Mouse (Mus musculus) cerebellum, adult 11-12 months (tissue): Measurements from ENCODE around the gene Lsm2.
A peak's percentile ranks its signal among the peaks of the same experiment; 100 is the strongest.
"Not testable (repeated sequence)": the region's sequence is repeated elsewhere in the genome, so short reads cannot be mapped to it uniquely, and the experiment has no call there.

ENCODE experiments used
- DNase-seq: peaks from one replicate; pipeline ENCODE4 v3.0.0; 2022

The Lsm2 gene

GRCm38 (mm10) chr17:34995192-34995591 lies 13.5 kb downstream of the Lsm2 start:
- not testable (repeated sequence) for DNase-seq

DNA sequence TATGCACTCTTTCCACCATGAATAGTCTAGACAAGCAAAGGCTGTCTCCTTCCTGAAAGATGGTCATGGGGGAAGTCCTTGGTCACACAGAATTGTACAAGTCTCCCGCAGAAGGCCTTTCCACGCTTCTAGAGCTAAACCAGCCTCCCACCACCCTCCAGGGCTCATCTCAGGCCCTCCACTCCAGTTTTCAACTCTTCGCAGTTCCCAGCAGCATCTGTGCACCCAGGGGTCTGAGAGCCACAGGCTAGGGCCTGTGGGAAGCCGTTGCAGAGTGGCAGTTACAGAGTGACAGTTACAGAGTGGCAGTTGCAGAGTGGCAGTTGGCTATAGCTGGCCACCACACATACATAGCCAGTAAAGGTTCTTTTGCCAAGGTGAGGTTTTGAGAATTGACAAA lies 14.3 kb downstream of the Lsm2 start:
- not testable (repeated sequence) for DNase-seq

DNA sequence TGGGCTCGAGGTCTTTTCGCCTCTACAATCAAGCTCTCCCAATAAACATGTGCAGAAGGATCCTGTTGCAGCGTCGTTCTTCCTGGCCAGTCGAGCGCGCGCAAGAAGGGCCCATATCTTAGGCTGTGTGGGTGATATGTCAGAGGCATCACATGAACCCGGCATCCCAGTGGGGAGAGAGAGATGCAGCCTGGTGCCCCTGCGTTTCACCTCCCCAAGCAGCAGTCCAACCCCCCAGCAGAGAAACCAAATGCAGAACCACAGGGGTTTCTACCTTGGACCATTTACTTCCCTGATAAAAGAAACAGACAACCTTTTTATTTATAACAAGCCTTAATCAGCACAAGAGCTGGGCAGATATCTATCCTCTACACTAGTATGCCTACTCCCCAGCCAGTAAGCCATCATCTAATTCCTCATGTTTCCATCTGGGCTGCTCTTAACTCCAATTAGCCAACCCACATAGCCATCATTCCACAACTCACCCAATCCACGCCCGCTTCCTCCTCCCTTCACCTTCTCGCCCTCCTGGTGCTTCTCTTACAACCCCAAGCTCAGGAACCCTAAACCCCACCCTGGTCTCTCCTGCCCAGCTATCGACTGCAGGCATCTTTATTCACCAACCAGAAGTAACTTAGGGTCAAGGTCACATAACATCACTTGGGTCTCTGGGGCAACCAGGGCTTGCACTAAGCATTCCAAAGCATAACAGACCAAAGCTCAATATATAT lies 14.9 kb downstream of the Lsm2 start:
- no peak for DNase-seq

GRCm38 (mm10) chr17:34997142-34997483 lies 15.5 kb downstream of the Lsm2 start:
- DNase-seq: no peak

DNA sequence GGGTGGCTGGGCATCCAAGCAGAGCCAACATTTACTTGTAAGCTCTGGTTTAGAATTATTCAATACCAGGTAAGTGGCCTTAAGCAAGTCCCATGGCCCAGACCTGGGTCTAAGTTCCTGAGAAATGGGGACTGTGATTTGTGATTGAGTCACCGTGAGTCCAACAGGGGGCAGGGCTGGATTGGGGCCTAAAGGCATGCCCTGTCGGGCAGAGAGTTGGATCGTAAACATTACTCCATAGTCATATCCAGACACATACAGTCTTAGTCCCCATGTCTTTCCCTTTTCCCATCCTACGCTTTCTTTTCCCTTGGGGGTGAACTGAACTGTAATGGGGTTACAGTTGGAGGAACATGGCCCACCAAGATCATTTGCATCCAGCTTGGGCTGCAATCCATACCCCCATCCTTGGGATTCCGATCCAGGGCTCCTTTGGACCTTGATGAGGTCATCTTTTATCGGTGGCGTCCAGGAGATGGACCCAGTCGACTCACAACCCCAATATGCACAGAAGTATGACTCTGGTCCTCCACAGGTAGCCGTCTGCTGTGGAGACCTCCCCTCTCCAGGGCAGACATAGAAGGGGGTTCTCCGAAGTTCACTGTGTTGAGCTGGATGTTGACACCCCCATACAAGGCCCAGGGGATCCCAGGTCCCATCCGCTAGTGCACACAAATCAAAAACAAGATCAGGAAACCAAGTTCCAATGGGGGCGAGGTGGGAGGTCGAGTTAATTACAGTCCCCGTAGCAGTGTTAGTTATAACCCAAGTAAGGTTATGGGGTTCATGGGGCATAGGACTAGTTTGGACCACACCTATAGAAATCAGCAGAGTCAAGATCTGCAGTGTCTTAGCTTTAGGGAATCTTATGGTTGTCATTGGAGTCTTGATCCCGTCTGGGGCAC lies 17.1 kb downstream of the Lsm2 start:
- DNase-seq: no peak

- not testable (repeated sequence) for DNase-seq
These were observed 18.4 kb downstream of the Lsm2 start for GRCm38 (mm10) chr17:34999871-35000716.

GRCm38 (mm10) chr17:35000717-35001451 lies 19.2 kb downstream of the Lsm2 start, which contains the start of gene Vars:
Vars (plus strand) TSS chr17:35000987.
- DNase-seq: peak; percentile 85

DNA sequence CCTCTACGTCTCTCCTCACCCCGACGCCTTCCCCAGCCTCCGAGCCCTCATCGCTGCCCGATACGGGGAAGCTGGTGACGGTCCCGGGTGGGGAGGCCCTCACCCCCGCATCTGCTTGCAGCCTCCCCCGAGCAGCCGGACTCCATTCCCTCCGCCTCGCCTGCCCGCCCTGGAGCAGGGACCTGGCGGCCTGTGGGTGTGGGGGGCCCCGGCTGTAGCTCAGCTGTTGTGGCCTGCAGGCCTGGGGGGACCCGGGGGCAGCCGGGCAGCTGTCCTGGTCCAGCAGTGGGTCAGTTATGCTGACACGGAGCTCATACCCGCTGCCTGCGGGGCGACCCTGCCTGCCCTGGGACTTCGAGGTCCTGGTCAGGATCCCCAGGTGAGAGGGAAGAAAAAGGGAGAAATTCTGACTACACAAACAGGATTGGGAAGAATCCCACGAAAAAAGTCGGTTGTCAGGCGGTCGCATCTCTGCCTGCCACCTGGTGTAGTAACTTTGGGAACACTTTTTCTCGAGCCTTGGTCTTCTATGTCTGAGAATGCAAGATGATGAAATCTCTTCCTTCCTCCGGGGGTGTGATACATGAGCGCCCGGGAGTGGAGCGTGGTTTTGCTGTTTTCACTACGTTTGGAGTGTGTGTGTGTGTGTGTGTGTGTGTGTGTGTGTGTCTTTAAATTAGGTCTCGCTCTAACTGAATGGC lies 19.9 kb downstream of the Lsm2 start:
- DNase-seq: no peak

- no peak for DNase-seq
These were observed 20.6 kb downstream of the Lsm2 start for GRCm38 (mm10) chr17:35002153-35002865.

DNA sequence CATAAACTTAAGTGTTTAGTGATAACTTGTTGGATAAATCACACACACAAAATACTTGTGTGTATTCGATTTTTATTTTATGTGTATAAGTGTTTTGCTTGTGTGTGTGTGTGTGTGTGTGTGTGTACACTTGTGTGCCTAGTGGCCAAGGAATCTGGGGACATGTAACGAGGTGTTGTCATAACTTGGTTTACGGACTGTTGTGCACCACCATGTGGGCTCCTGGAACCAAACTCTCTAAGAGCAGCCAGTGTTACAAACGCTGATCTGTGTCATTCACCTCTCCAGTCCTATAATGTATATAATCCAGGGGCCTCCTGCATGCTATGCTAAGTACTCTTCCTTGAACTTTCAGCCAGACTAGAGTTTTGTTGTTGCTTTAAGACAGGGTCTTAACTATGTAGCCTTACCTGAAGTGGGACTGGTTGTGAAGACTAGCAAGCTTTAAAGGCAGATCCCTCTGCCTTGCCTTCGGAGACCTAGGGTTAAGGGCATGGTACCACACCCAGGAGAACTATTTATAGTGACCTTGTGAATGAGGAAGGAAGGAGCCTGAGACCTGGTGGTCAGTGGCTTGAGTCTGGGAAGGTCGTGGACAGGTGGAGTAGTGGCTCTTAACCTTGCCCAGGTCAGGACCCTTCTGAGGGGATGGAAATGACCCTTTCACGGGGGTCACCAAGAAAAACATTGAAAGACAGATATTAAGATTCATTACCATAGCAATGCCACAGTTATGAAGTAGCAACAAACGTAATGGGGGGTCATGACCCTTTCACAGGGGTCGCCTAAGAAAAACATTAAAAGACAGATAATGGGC lies 21.6 kb downstream of the Lsm2 start:
- DNase-seq: no peak

DNA sequence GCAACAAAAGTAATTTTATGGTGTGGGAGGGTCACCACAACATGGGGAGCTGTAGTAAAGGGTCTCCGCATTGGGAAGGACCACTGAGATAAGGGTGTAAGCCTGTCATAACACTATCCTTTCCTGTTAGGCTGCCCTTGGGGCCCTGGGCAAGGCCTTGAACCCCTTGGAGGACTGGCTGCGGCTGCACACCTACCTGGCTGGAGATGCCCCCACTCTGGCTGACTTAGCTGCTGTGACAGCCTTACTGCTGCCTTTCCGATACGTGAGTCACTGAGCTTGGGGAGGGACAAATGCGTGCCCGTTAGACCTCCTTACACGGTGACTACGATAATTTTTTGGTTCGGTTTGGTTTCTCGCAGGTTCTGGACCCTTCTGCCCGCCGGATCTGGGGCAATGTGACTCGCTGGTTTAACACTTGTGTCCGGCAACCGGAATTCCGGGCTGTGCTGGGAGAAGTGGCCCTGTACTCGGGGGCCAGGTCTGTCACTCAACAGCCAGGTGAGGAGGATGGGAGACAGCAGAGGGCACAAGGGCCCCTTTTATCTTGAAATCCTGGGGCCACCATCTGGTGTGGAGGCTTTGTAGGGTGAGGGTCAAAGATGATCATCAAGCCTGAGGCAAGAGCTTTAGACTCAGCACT lies 22.5 kb downstream of the Lsm2 start:
- no peak for DNase-seq

DNA sequence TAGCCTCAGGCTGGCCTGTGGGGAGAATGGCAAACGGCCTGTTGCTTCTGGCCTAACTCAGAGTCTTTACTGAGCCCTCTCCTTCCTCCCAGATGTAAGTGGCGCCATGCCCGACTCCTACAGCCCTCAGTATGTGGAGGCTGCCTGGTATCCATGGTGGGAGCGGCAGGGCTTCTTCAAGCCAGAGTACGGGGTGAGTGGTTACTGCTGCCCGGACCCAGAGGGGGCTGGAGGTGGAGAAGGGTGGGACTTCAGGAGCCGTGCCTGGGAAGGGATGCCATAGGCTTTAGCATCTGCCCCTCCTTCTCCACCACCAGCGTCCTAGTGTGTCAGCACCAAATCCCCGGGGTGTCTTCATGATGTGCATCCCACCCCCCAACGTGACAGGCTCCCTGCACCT lies 23.5 kb downstream of the Lsm2 start:
- no peak for DNase-seq

DNA sequence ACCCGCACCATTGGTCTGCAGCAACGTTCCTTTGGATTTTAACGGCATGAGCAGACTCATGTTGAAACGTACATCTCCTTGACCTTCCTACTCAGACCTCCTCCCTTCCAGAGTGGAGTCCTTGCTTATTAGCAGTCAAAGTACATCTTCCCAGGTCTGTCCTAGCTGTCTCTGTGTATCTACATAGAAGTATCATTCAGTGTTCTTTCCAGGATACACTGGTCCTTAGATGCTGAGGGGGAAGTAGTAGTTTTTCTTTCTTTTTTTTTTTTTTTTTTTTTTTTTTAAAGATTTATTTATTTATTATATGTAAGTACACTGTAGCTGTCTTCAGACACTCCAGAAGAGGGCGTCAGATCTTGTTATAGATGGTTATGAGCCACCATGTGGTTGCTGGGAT lies 24.2 kb downstream of the Lsm2 start:
- not testable (repeated sequence) for DNase-seq

GRCm38 (mm10) chr17:35007387-35007991 lies 25.8 kb downstream of the Lsm2 start:
- peak; percentile 13 for DNase-seq

DNA sequence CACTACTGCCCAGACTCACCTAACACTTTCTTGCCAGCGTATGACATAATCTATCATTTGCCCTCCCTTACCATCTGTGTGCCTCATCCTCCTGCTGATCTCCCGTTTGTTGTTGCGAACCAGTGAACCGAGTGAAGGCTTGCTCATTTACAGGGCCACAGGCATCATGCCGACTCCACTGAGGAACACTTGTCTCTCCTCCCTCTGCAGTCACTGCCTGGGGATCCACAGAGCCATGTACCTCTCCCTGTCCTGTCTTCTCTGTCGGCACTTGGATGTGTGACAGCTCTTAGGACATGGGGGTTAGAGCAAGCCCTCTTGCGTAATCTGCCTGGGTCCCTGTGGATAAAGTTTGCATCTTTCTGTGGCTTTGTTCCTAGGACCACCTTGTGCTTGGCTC lies 27.9 kb downstream of the Lsm2 start:
- peak; percentile 92 for DNase-seq

- no peak for DNase-seq
These were observed 29.8 kb downstream of the Lsm2 start for GRCm38 (mm10) chr17:35011440-35011839.

DNA sequence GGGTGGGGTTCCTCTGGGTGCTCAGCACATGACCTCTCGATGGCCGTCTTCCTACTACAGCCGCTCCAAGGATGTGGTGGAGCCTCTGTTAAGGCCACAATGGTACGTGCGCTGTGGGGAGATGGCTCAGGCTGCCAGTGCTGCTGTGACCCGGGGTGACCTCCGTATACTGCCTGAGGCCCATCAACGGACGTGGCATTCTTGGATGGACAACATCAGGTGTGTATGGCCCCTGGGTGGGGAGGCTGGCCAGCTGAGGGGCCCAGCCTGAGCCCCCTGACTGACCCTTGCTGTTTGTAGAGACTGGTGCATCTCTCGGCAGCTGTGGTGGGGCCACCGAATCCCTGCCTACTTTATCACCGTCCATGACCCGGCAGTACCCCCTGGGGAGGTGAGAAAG lies 30.8 kb downstream of the Lsm2 start:
- no peak for DNase-seq

GRCm38 (mm10) chr17:35013221-35013620 lies 31.6 kb downstream of the Lsm2 start:
- peak; percentile 50 for DNase-seq

GRCm38 (mm10) chr17:35015296-35015695 lies 33.6 kb downstream of the Lsm2 start:
- peak; percentile 53 for DNase-seq
